Mouse (Mus musculus) CD4-positive, CD25-positive, alpha-beta regulatory T cell, adult 2 months (primary cell): ENCODE measurements at regions not wholly inside any gene's neighbourhood (a gene's known extent, or its start where the extent isn't known, plus 50 kb on each side); places are given as distances from the start of the nearest gene placed in this dataset.

ENCODE experiments used
- DNase-seq: peaks from one replicate; pipeline ENCODE4 v3.0.0-alpha.2; 2012; ENCODE audit warnings: low read depth, low spot score

DNA sequence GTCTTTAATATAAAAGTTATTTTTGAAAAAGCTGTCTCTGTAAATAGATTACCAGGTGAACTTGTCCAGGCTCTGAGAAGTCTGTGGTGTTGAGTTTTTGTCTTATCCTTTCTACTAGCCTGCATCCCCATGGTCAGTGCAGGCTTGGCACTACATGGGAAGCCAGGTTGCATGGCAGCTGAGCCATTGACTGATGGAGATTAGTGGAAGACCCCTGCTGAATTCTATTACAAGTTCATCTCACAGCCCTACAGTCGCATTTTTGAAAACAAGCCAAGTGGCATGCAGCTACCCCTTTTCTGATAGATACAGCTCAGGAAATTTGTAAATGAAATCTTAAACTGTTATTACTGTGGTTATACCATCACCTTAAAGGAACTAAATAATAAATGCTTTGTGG is 101.2 kb upstream of the Fam184a start:
- no peak for DNase-seq

DNA sequence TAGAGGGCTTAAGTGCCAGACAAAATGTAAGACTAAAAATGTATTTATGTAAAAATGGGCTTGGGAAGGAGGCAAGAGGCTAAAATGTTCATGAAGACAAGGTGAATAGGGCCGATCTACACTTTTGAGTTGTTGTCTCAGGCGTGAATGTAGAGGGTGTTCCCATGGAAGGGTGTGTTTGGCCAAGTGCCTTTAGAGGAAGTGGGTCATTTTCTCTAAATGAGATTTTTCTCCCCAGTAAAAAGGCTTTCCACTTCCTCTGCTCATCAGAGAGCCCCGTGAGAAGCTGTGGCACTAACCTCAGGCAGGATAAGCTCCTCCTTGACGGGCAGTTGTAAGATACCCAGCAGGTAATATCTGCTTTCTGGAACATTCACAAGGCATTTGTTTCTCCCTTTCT is 99.6 kb upstream of the Fam184a start:
- no peak for DNase-seq

DNA sequence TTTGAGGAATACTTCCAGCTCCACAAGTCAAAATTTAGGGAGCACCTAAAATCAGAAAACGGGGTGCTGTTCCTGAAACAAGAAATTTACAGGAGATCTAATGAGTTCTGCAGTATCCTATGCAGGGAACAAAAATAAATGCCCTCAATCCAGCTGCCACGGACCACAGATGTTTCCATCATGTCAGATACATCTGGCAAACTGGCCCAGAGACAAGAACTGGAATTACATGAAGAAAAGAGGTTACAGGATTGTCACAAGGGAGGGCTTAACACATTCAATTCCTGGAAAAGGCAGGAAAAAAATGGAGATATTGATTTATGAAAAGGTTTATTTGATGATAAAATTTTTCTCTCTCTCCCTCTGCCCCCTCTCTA is 62.3 kb upstream of the Fam184a start:
- DNase-seq = no peak

DNA sequence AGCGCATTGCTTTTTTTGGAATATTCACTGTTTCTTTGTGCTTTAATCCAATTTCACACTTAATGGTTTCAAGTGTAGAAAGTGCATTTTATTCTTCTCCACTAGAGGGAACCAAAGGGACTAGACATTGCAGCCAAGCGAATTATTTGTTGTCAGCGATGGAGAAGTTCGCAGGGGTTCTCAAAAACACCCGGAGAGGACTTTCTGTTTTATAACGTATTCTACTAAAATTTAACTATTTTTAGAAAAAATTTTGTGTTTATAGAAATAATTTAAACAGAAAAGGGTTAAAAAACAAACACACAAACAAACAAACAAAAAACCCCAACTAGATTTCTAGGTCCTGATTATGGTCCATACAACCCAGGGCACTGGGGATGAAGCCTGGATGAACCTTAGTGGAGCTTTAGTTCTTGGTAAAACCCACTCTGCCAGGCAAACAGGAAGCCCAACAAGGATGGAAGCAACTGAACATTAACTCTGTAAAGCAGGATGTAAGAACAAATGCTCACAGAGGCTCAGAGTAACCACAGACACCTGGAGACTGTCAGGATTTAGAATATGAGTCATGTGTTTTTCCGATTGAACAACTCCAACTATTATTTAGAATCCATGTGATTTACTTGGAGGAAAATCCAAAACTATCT is 61.8 kb upstream of the Fam184a start:
- DNase-seq = peak; percentile 57

DNA sequence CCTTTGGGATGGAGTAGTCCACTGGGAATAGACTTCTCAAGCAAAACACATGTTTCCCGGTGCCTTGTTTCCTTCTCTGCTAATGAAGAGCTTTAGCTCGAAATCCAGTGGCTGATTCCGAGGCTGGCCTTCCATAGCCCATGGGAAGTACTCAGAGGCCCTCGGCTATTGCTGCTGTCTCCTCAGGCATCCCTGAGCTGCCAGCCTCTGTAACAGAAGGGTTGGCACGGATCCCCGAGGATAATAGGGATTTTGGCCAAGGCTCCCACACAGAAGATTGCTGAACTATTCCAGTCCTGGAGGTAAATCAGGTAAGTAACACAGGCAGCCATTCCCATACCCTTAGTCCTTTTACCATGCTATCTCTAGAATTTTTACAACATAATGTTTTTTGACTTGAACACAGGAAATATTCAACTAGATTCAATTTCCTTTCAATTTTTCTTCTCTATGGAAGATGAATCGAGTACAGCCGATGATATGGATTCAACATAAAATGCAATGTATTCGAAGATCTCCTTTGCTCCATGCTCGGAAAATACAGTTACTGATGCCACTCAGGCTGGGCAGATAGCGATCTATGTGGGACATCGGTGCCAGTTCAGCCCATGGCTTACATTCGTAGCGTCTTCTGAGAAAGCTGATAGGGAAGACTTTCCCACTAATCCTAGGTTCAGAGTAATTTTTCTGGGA is 61.1 kb upstream of the Fam184a start:
- DNase-seq = peak; percentile 1

DNA sequence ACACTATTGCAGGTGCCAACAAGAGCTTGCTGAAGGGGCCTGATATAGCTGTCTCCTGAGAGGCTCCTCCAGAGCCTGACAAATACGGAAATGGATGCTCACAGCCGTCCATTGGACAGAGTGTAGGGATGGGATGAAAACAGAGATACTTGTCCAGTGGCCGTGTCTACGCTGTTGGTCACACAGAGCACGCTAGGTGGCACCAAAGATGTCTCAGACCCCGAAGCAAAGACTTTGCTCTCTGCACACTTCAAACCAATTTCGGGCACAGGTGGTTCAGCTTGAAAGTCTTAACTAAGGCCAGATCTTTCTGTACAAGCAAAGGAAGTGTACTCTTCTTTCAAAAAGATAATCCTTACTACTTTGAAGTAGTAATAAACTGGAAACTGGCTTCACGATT is 55.8 kb upstream of the Fam184a start:
- peak; percentile 22 for DNase-seq

DNA sequence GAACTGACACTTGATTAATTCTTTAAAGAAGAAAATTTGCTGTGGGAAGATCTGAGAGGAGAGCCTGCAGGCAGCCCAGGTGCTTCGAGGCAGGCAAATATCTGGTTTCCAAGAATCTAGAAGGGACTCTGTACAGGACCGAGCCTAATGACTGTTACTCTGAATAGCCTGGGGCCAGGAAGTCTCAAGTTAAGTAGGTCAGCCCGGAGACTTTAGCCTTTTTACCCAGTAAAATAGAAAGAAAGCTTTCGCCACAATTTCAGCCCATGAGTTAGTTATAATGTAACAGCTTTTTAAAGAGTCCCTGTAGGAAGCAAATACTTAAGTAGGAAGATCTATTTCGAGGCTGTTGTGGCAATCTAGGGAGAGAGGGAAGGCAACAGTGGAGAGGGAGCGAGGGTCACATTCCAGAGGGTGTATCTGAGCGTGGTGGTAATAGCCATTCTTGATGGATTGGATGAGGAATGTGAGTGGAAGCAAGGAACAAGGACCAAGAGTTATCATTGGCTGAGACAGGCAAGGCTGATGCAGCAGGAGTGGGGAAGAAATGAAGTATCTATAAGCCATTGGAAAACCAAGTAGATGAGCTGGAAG is 50.2 kb upstream of the Fam184a start:
- DNase-seq = no peak
